Mouse (Mus musculus) retina, postnatal 1 day (tissue): ENCODE data around the gene Cfap99.

ENCODE experiments used
- DNase-seq: peaks from one replicate; pipeline ENCODE4 v3.0.0-alpha.2; 2012

Gene Cfap99

GRCm38 (mm10) chr5:34288154-34288716 is at the start of gene Cfap99, which contains the start of gene Zfyve28:
TSS of gene Cfap99 (plus strand) at chr5:34288600.
TSS of gene Zfyve28 (minus strand) at chr5:34288449.
- DNase-seq: peak; percentile 95

- peak; percentile 77 for DNase-seq
Observed at GRCm38 (mm10) chr5:34242224-34242963, 46.0 kb upstream of the Cfap99 start.

GRCm38 (mm10) chr5:34243062-34243461 is 45.3 kb upstream of the Cfap99 start:
- no peak for DNase-seq

GRCm38 (mm10) chr5:34246443-34246842 is 42.0 kb upstream of the Cfap99 start:
- DNase-seq: no peak

GRCm38 (mm10) chr5:34249132-34249531 is 39.3 kb upstream of the Cfap99 start:
- DNase-seq: no peak

- DNase-seq: peak; percentile 68
Observed at GRCm38 (mm10) chr5:34250090-34250489, 38.3 kb upstream of the Cfap99 start.

GRCm38 (mm10) chr5:34251794-34252193 is 36.6 kb upstream of the Cfap99 start:
- DNase-seq: peak; percentile 95

- peak; percentile 95 for DNase-seq
Observed at GRCm38 (mm10) chr5:34252307-34252966, 36.0 kb upstream of the Cfap99 start.

GRCm38 (mm10) chr5:34252967-34253519 is 35.4 kb upstream of the Cfap99 start:
- peak; percentile 70 for DNase-seq

GRCm38 (mm10) chr5:34254309-34254708 is 34.1 kb upstream of the Cfap99 start:
- DNase-seq: peak; percentile 59

- peak; percentile 58 for DNase-seq
Observed at GRCm38 (mm10) chr5:34255189-34255588, 33.2 kb upstream of the Cfap99 start.

- DNase-seq: no peak
Observed at GRCm38 (mm10) chr5:34259172-34259816, 29.1 kb upstream of the Cfap99 start.

- no peak for DNase-seq
Observed at GRCm38 (mm10) chr5:34266065-34266464, 22.3 kb upstream of the Cfap99 start.

- DNase-seq: no peak
Observed at GRCm38 (mm10) chr5:34269197-34269920, 19.0 kb upstream of the Cfap99 start.

- DNase-seq: no peak
Observed at GRCm38 (mm10) chr5:34269921-34270465, 18.4 kb upstream of the Cfap99 start.

GRCm38 (mm10) chr5:34271743-34272142 is 16.7 kb upstream of the Cfap99 start:
- DNase-seq: peak; percentile 51

GRCm38 (mm10) chr5:34273251-34273681 is 15.1 kb upstream of the Cfap99 start:
- DNase-seq: no peak

- no peak for DNase-seq
Observed at GRCm38 (mm10) chr5:34274268-34274667, 14.1 kb upstream of the Cfap99 start.

GRCm38 (mm10) chr5:34274676-34275293 is 13.6 kb upstream of the Cfap99 start:
- DNase-seq: no peak

- no peak for DNase-seq
Observed at GRCm38 (mm10) chr5:34276191-34276590, 12.2 kb upstream of the Cfap99 start.

GRCm38 (mm10) chr5:34276746-34277145 is 11.7 kb upstream of the Cfap99 start:
- DNase-seq: no peak

- no peak for DNase-seq
Observed at GRCm38 (mm10) chr5:34278058-34278457, 10.3 kb upstream of the Cfap99 start.
